Mouse (Mus musculus) kidney, postnatal 25 days (tissue): Measurements from ENCODE around the gene Fzr1.
A peak's percentile ranks its signal among the peaks of the same experiment; 100 is the strongest.

Source experiments
- DNase-seq, 2 experiments: peaks; one replicate each; pipeline ENCODE4 v3.0.0; 2021; ENCODE audit warnings: mixed read lengths in 2 of 2

Gene Fzr1

DNA sequence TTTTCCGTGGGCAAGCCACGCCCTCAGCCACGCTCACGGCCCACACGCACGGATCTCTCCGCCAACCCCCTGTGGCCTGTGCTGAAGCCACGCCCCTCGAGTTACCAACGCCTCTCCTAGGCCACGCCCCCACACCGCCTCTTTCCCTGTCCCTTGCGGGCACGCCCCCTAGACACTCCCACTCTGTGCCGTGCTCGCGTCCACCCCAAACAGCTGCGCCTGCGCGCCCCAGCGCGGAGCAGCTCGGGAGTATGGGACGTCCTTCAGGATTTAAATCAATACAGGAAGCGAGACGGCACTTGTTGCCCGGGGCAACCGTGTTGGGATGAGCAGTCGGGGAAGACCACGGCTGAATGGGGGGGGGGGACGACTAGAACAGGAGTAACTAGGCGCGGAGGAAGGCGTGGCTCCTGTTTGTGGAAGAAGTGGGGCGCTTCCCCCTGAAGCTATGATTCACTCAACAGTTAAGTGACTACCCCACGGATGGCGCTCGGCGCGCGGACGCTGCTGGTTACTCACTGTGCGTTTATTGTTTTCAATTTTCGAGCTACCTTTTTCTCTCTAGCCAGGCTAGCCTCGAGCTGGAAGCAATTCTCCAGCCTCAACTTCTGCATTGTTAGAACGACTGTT lies 352 bp upstream of the Fzr1 start:
- DNase-seq = peak; percentile 100

DNA sequence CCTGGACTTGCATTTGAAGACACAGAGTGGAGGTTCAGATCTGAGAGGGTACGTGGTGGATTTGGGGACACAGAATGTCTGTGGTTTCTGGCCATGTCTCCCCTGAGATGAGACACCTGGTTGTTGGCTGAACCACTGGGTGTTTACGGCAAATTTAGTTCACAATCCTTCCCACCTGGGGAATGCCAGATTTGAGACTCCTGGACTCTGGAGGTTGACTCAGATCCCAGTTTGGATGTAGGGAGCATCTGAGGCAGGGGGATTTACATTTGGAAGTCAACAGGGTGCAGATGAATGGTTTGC lies 1.0 kb downstream of the Fzr1 start:
- no peak for DNase-seq

DNA sequence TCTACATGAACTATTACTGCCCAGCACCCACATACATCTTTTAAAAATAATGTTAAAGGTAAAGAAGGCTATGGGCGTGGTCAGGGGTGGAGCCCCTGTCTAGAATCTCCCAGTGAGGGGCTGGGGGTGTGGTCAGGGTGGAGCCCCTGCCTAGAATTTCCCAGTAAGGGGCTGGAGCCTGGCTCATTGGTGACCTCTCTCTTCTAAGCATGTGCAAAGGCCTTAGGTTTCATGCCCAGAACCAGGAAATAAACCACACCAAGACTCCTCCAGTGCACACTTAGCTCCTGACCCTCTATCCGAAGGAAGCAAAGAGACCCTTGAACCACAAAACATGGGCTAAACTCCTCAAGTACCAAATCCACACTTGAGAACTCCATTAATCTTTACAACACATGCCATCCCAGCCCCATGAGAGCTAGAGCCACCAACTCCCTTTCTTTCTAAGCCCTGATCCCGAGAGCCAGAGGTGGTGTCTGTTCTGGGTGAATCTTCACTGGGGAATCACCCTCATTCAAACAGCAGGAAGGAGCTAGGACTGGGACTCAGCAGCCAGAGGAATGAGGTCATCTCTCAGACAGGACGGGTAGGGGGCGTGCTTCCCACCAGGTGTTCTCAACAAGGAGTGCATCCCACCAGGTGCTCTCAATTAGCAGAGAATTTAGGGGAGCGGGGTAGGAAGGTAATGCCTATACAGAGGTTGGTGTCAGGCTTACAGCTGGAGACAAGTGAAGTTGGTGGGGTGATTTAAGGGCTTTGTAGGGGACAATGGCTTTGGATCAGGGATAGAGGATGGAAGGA lies 1.6 kb downstream of the Fzr1 start:
- DNase-seq = peak in 1 of 2 experiments; percentile 43

DNA sequence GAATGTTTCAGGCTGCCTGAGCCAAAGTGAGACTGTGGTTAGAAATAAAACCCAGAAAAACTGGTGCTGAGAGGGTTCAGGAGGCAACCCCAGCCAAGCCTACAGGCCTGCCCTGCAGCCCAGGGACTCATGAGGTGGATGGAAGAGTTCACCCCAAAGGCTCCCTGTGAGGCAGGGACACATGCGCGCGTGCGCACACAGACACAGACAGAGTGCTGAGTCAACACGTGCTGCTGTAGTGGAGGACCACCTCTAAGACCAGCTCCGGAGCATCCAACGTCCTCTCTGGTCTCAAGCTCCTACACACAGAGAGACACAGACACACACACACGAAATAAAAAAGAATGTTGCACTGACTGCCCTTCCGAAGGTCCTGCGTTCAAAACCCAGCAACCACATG lies 3.0 kb downstream of the Fzr1 start:
- no peak for DNase-seq

DNA sequence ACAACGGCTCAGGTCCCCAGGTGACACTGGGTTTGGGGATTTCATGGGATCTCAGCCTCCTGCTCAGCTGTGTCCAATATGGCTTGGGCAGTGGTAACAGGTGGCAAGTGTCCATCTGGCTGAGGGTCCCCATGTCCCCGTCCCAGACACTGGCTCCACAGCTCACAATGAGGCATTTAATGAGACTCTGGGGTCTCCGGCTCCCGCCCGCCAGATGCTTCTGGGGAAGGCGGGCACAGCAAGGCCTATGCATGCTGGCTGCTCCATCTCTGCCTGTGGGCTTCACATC lies 11.2 kb downstream of the Fzr1 start:
- no peak for DNase-seq

DNA sequence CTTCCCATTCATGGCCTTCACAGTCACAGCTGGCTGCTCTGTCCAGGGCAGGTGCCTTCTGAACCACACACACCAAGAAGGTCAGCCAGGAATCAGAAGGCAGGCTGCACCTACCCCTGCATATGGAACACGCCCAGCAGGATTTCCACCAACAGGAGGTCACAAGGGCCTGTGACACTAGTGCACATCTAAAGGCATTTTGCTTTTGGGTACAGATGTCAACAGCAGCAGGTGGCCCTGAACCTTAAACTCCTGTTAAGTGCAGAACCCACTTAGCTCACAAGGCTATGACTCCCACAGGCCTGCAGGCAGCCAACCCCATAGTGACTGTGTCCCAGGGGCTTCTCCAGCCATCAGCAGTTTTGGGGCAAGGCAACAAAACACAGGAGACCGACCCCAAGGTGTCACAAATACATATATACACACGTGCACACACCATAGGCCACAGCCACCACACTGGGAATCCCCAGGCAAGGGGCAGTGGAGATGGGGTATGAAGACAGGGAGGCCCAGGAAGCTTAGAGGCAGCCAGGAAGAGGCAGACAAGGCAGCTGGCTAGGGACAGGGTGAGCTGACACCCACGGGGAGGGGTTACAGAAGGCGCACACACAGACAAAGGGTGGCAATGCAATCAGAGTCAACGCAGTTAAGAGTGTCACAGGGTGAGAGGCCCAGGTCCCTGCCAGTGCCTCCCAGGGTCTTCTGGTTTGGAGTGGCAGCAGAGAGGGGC lies 11.7 kb downstream of the Fzr1 start:
- DNase-seq = no peak

DNA sequence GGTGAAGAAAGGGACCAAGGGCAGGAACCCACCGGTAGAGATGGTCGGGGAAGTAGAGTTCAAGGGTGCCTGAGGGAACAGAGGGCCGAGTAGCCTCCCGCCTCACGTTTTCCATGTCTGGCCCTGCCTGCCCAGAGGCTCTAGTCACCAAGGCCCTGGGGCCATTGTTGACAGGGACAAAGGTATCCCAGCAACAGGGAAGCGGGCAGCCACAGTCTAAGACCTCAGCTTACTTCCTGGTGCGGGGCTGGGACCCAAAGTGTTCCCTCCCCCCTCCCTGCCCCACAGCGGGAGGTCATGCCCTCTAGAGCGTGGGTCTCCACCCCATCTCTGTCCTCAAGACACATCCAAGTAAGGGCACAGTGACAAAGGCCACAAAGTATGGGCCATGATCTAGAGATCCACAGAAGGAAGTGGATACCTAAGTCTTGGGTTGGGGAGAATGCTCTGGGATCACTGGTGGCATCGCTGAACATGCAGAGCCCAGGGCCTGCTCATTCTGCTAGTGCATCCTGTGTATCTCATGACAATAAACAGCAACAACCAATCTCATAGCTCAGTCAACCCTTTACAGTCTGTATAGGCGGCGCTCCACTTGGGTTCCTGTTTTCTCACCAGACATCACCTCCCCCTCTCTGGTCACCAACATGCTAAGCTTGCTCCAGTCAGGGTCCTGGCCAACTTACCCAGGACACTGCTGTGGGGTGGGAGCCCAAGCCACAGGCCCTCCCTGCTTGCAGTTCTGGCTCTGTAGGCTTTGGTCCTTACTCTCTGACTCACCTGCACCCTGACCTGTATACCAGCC lies 12.4 kb downstream of the Fzr1 start, which contains the start of gene 4930404N11Rik:
Gene 4930404N11Rik, minus strand, starts transcription at position 145 of the 805 bp plus-strand sequence.
- no peak for DNase-seq

DNA sequence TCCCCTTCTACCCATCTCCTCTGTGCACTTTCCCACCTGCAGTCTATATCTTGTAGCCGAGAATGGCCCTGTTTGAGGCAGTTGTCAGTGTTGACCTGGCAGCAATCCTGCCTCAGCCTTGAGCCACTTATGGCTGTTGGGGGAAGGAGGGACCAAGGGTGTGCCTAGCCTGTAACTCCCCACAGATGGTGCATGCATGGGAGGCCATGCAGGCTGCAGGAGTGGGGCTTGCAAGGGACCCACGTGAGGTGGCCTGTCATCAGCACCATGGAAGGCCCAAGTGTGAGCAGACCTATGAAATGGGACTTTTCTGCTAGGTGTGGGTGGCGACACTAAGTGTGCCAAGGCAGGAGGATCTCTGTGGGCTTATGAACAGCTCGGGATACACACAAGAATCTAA lies 13.2 kb downstream of the Fzr1 start:
- DNase-seq = no peak

DNA sequence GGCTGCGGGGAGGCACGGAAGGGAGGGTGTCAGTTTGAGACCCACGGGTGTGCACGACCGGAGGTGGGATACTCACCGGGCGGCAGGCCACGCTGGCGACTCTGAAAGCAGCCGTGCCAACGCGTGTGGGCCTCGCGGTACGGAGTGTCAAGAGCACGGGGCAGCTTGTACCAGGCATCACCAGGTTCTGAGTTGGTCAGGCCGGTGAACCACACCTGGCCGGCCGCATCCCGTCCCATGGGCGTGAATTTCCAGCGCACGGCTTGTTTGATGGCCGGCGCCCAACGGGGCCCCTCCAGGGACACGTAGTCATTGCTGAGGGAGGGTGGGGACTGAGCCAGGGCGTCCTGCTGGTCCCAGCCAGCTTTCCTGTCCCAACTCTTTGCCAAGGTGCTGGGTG lies 13.7 kb downstream of the Fzr1 start:
- DNase-seq = peak in 1 of 2 experiments; percentile 73

DNA sequence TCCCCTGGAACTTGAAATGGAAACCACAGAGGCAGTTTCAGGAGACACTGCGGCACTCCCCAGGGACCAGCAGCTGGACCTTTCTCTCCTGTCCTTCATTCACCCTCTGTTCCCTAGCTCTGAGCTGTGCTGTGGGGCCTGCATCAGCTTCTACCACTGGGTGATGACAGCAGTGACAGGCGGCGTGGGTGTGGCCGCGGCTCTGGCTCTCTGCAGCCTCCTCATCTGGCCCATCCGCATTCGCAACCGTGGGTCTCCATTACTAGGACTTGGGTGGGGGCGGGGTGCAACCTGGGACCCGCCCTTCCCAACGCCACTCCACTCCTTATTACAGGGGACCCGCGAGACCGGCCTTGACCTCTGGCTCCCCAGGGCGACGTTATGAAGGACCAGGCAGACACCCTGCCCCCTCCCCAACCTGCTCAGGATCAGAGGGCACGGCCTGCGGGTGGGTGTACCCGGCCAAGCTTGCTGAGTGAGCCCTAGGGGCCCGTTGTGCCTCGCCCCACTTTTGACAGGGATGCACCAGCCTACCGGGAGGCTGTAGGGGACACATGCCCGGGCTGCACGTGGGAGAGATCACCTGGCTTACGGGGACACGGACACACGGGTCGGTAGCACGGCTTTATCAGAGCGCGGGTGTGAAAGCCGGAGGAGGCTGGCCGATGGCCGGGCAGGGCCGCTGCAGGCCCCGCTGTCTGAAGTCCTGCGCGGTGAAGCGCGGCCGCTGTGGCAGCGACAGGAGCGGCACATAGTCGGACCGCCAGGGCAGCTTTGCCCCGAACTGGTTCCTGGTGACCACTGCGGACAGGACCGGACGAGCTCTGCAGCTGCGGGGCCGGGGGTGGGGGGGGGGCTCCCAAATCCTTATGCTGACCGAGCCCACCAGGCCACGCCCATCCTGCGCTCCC lies 14.6 kb downstream of the Fzr1 start:
- peak; percentile 45 to 77 for DNase-seq

DNA sequence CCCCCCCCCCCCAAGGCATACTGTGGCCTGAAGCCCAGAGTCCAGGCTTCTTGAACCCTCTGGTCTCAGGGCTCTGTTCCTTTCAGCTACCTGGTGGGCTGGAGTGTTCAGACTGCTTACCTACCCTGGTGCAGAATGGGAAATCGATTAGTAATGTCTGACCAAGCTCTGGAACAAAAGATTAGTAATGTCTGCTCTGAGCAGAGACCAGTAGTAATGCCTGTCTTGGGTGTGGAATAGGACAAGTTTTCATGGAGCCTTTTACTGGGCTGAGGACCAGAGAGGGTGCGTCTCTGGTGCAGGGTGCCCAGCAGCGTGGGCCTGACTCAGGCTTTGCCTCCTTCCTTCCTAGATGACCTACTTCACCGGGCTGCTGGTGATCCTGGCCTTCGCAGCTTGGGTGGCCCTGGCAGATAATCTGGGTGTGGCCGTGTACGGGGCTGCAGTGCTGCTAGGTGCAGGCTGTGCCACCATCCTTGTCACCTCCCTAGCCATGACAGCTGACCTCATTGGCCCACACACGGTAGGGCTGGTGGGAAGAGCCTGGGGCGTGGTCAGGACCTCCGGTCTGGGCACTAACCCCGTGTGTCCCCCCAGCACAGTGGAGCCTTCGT lies 15.9 kb downstream of the Fzr1 start:
- DNase-seq = no peak

DNA sequence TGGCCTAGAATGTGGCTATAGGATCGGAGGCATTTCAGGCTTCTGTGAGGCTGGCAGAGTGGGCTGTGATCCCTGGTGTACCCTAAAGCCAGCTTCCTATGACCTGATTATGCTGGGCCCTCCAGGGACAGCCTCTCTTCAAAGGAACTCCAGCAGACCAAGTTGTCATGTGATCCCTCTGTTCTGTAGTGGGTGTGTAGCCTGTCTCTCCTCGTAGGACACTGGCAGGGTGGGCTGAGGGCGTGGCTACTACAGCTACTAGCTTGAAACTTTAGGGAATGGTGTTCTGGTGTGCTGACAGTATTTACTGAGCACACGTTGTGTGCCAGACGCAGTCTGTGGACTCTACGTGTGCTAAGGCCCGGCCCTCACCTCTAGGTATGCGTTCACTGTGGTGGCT lies 17.6 kb downstream of the Fzr1 start:
- DNase-seq = no peak

DNA sequence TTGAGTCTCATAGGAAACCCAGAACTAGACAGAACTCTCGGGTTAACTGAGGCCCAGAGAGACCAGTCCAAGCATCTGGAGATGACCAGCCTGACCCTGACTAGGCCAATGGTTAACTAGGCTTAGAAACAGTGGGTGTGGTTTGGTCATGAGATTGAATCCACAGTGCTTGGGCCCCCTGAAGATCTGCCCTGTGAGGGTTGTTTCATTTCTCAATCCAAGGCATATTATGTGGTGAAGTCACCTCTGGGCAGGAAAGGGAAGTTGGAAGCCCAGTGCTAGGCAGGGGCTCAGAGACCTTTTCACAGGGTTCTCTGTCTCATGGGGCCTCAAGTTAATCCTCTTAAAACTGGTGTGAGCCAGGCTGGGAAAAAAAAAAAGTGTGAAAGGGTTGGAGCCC lies 19.5 kb downstream of the Fzr1 start:
- peak; percentile 48 to 76 for DNase-seq

DNA sequence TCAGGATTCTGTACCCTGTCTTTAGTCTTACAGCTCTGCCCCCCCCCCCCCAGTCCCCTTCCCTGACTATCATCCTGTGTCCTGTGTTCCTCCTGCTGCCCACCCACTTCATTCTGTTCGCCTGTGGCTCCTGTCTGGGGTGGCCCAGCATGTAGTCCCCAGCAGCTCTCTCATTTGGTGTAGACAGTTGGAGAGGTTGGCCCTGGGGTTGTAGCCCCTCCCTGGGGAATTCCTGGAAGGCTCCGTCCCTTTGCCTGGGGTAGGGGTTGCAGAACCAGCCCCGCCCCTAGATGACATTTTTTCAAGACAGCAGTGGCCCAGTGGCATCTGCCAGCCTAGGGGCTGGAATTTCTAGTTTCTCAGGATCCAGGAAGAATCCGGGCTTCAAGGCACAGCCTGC lies 20.1 kb downstream of the Fzr1 start:
- DNase-seq = no peak

DNA sequence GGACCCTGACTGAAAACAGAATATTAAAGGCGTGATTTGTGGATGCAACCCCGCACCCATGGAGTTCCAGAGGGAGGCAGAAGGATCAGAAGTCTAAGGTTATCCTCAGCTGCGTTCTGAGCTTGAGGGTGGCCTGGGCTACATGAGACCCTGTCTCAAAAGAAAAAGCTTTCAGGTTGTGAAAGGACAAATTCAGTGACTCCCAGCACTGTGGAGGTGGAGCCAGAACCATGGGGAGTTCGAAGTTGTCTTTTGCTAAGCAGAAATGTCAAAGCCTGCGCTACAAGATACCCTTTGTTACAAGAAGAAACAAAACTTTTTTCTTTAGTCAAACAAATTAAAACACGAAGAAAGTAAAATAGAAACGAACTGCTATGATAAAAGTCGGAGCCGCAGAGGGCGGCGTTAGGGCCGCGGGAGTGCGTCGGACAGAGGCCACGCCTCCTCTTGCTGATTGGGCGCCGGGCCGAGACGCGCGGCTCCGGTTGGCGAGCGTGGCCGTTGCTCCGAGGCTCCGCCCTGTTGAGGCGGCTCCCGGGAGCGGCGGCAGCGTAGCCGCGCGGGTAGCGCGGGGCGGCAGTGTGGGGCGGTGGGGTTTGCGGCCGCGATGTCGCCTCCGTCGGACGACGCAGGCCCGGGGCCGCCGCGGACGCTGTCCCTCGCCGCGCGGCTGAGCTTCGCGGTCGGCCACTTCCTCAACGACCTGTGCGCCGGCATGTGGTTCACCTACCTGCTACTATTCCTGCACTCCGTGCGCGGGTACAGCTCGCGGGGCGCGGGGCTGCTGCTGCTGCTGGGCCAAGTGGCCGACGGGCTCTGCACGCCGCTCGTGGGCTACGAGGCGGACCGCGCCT lies 21.1 kb downstream of the Fzr1 start, which contains the start of gene Mfsd12:
Gene Mfsd12, plus strand, starts transcription at position 501 of the 854 bp plus-strand sequence.
- peak; percentile 93 to 96 for DNase-seq

DNA sequence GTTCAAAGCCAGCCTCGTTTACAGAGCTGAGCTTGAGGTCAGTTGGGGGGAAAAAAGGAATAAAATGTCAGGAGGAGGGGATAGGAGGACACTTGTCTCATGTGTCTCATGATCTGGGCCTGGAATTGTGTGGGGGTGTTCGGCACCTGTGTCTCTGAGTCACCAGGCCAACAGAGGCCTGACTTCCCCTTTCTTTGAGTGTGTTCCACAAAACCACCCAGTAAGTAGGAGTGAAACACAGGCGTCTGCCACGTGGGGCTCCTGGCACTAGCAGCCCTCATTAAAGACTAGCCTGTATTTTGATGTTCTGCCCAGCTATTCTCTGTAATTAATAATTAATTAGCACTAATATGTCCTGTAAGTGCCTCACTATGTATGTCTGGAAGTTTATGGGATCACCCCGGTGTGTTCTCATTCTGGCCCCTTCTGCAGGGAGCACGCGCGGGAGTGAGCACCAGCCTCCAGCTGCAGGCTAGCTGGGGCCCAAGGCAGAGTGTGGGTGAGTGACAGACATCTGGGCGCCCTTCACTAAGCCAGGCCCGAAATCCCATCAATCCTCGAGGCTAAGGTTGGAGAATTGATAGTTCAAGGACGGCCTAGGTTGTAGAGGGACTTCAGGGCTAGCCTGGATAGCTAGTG lies 21.8 kb downstream of the Fzr1 start:
- DNase-seq = peak; percentile 39 to 74

DNA sequence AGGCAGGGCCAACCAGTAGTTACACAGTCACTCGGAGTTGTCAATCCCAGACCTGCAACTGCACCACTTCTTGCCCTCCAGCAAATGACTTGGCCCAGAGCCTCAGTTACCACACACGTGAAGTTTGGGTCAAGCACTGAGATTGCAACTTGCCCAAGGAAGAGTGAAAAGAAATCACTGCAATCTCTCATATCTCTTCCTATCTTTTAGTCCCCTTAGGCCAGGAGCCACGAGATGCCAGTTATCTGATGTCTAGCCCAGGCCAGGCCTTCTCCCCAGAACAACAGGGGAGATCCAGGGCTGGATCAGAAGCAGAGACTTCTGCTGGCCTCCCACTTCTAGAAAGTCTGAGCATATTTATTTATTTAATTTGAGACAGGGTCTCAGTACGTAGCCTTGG lies 22.8 kb downstream of the Fzr1 start:
- DNase-seq = no peak

DNA sequence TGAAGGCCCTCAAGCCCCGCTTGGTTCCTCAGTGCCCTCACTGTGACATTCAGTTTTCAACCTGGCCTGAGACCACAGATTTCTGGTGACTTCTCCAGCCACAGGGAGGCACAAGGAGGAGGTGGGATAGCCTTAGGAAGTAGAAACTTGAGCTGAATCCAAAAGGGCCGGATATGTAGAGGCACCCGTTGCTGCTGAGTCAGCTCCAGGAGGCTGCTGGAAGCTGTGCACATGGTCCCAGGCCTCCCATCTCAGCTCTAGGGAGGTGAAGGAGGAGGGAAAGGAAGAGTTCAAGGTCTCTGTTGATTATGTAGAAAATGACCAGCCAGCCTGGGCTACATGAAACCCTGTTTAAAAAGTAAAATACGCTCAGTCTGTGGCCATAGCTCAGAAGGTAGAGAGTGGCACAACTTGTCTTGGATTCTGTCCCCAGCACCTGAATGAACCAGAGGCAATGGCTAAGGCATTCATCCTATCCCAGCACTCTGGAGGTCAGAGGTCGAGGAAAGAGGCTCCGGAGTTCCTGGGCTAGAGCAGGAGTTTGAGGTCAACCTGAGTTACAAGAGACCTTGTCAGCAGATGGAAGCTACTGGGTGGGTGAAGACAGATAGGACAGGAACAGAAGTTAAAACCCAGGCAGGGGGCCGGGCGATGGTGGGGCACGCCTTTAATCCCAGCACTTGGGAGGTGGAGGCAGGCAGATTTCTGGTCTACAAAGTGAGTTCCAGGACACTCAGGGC lies 23.4 kb downstream of the Fzr1 start:
- no peak for DNase-seq

DNA sequence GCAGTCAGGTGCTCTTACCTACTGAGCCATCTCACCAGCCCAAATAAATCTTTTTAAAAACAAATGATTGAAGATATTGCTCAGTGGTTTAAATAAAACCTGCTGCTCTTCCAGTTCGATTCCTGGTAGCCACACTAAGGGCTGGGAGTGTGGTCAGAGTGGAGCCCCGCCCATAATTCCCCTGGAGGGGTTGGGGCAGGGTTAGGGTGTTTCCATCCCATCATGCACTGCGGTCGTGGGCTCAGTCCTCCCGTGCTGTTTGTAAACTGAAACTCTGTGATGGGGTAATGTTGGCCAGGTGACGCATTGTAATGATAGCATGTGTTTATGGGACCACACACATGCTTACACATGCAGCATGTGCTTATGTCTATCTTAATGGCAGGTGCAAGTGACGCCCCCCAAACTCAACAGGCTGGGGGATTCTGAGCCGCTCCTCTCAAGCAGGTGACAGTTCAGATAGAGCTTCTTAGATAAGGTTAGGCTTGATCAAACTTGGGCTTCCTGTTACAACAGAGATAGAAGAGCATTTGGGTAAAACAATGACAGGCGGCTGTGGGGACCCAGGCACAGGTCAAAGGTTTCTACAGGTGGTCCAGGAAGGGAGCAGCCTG lies 26.5 kb downstream of the Fzr1 start:
- no peak for DNase-seq
